Mouse (Mus musculus) forebrain, embryonic 13.5 days (tissue): ENCODE measurements at regions not wholly inside any gene's neighbourhood (a gene's known extent, or its start where the extent isn't known, plus 50 kb on each side); places are given as distances from the start of the nearest gene placed in this dataset.

ENCODE experiments used
- ATAC-seq: fragments of 200-750 bp; cut with Nextera tagmentation; 2 replicates; pipeline ENCODE4 v1.8.0; 2017
- H3K27ac ChIP-seq: fragments of 300-500 bp; sonication (generic); 2 replicates; pipeline ENCODE4 v1.5.1; 2015; ENCODE audit warnings: inconsistent platforms, mild to moderate bottlenecking, moderate library complexity
- H3K27me3 ChIP-seq: fragments of 300-500 bp; sonication (generic); 2 replicates; pipeline ENCODE4 v1.6.1; 2015; ENCODE audit warnings: mild to moderate bottlenecking, inconsistent platforms
- H3K36me3 ChIP-seq: fragments of 300-500 bp; sonication (generic); 2 replicates; pipeline ENCODE4 v1.6.1; 2015; ENCODE audit warnings: mild to moderate bottlenecking, inconsistent platforms; ENCODE audit not compliant: poor library complexity, severe bottlenecking
- H3K4me1 ChIP-seq: fragments of 300-500 bp; sonication (generic); 2 replicates; pipeline ENCODE4 v1.6.1; 2015; ENCODE audit warnings: inconsistent platforms
- H3K4me2 ChIP-seq: fragments of 300-500 bp; sonication (generic); 2 replicates; pipeline ENCODE4 v1.6.1; 2015; ENCODE audit warnings: inconsistent platforms, mild to moderate bottlenecking, moderate library complexity
- H3K4me3 ChIP-seq: fragments of 300-500 bp; sonication (generic); 2 replicates; pipeline ENCODE4 v1.5.1; 2015; ENCODE audit warnings: mild to moderate bottlenecking, inconsistent platforms
- H3K9ac ChIP-seq: fragments of 300-500 bp; sonication (generic); 2 replicates; pipeline ENCODE4 v1.6.1; 2015; ENCODE audit warnings: mild to moderate bottlenecking, inconsistent platforms
- H3K9me3 ChIP-seq: fragments of 300-500 bp; sonication (generic); replicated peaks from 2 replicates; pipeline ENCODE4 v1.6.1; 2016; ENCODE audit warnings: inconsistent platforms
- WGBS: fragments of 180-500 bp; shearing (Covaris S2); methylation state at CpG from one replicate; pipeline ENCODE4 v1.1.7; 2015; 5-methylcytosine and 5-hydroxymethylcytosine counted together

- Histone ChIP-seq H3K4me1 (no peaks in the 10 kb centered on the region), H3K4me2 (no peak overlapping the region), H3K9me3 (no peaks in the 10 kb centered on the region), H3K27me3 (no peaks in the 10 kb centered on the region), H3K27ac (no peak overlapping the region; the same call in 1 of the 2 replicates), H3K36me3 (no peaks in the 10 kb centered on the region), H3K9ac (no peak overlapping the region), H3K4me3 (no peak overlapping the region)
- no peak for ATAC-seq
- WGBS: 92% methylated on average over 8 of the region's 8 CpGs
Observed at GRCm38 (mm10) chr15:28140301-28140700, 63.3 kb upstream of the Dnah5 start.

- WGBS: 66% methylated on average over 6 of the region's 6 CpGs
- Histone ChIP-seq H3K36me3 (no peaks in the 10 kb centered on the region), H3K27me3 (no peaks in the 10 kb centered on the region), H3K4me1 (no peaks in the 10 kb centered on the region), H3K27ac (no peak overlapping the region), H3K9me3 (no peaks in the 10 kb centered on the region), H3K4me2 (no peak overlapping the region), H3K9ac (no peak overlapping the region), H3K4me3 (no peak overlapping the region)
- no peak for ATAC-seq
Observed at GRCm38 (mm10) chr15:28141345-28141744, 62.2 kb upstream of the Dnah5 start.

GRCm38 (mm10) chr15:28144217-28144616, 59.3 kb upstream of the Dnah5 start:
- H3K9ac ChIP-seq: no peak overlapping the region
- H3K27ac ChIP-seq: no peak overlapping the region
- 86% methylated on average over 7 of the region's 7 CpGs for WGBS
- H3K4me3 ChIP-seq: no peak overlapping the region
- no peaks in the 10 kb centered on the region for H3K4me1 ChIP-seq
- ATAC-seq: no peak
- no peak overlapping the region for H3K4me2 ChIP-seq
- H3K36me3 ChIP-seq: no peaks in the 10 kb centered on the region
- no peaks in the 10 kb centered on the region for H3K27me3 ChIP-seq
- no peaks in the 10 kb centered on the region for H3K9me3 ChIP-seq

GRCm38 (mm10) chr15:28144846-28145245, 58.7 kb upstream of the Dnah5 start:
- no peak overlapping the region for H3K4me2 ChIP-seq
- no peak overlapping the region for H3K4me3 ChIP-seq
- no peak for ATAC-seq
- H3K36me3 ChIP-seq: no peaks in the 10 kb centered on the region
- H3K27ac ChIP-seq: no peak overlapping the region
- 89% methylated on average over 4 of the region's 4 CpGs for WGBS
- no peaks in the 10 kb centered on the region for H3K4me1 ChIP-seq
- H3K9ac ChIP-seq: no peak overlapping the region
- H3K9me3 ChIP-seq: no peaks in the 10 kb centered on the region
- no peaks in the 10 kb centered on the region for H3K27me3 ChIP-seq

- no peak for ATAC-seq
- Histone ChIP-seq H3K4me2 (no peak overlapping the region), H3K27me3 (peaks cover 6% of the 10 kb centered on the region; the same call in 1 of the 2 replicates), H3K9ac (no peak overlapping the region), H3K4me1 (0 out of 2 replicates have a peak, but pooled peaks cover 11% of the 10 kb centered on the region), H3K36me3 (no peaks in the 10 kb centered on the region), H3K9me3 (no peaks in the 10 kb centered on the region), H3K27ac (no peak overlapping the region), H3K4me3 (no peak overlapping the region)
- WGBS: 81% methylated on average over 2 of the region's 2 CpGs
Observed at GRCm38 (mm10) chr15:28151678-28152077, 51.9 kb upstream of the Dnah5 start.
